Mouse (Mus musculus): ENCODE data around the gene Gad1. TPM values are rescaled to one million over a fixed set of nuclear protein-coding genes. Genes with fewer than 3 reads are reported as not detected.
A peak's percentile ranks its signal among the peaks of the same experiment; 100 is the strongest.

Gene Gad1
- polyA plus RNA-seq, 1 experiment from 2014 or later = 16.7 TPM

GRCm38 (mm10) chr2:70620225-70620624 is 67.4 kb downstream of the Gad1 start:
- no peak for ATAC-seq
- H3K27me3 ChIP-seq = no peaks in the 10 kb centered on the region
- TF ChIP-seq CTCF (IDR thresholded peaks at IDR 0.05) = peak; percentile 86
- DNase-seq (ENCODE audit: low read depth, low spot score) = no peak
- in situ Hi-C loops (cut with MboI; ENCODE audit: low pct_unique_long_range_greater_than_20kb) = loop anchor here (5.0 kb wide), 1 partner anchor 58 kb away; no protein-coding TSS in a partner anchor
- ChIA-PET POLR2A (interaction anchor here (1.0 to 1.1 kb wide), 2 partner anchors 43 to 215 kb away, joined by 3 read pairs; no protein-coding TSS in a partner anchor), CTCF (interaction anchor here (1.1 to 2.3 kb wide), 7 partner anchors 11 to 361 kb away, joined by 3 to 9 read pairs (median 5); no protein-coding TSS in a partner anchor)

GRCm38 (mm10) chr2:70622244-70622643 is 69.4 kb downstream of the Gad1 start:
- ATAC-seq (no peak), DNase-seq (ENCODE audit: low read depth, low spot score) (no peak)
- H3K27me3 ChIP-seq = no peaks in the 10 kb centered on the region
- TF ChIP-seq CTCF (IDR thresholded peaks at IDR 0.05) = no peak
- POLR2A ChIA-PET = no interaction called here
- in situ Hi-C loops (cut with MboI; ENCODE audit: low pct_unique_long_range_greater_than_20kb) = loop anchor here (5.0 kb wide), 1 partner anchor 60 kb away; no protein-coding TSS in a partner anchor
- CTCF ChIA-PET = no interaction called here

DNA sequence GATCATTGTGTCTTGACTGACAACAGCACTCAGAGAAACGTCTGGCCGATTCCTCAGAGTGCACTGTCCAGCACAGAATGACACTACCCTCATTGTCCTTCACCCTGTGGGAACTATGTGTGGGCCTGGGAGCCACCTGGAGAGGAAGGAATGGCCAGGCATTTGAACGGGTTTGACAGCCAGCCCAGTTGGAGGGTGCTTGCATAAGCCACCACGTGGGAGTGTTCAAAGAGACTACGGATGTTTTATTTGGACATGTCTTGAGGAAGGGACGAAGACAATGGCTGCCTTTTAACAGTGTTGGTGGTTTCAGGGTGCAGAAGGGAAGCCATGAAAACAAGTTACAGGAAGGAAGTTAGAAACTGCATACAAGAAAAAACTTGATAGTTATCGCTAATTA is 72.9 kb downstream of the Gad1 start:
- DNase-seq (ENCODE audit: low read depth, low spot score) (no peak), ATAC-seq (no peak)
- no peaks in the 10 kb centered on the region for H3K27me3 ChIP-seq
- ChIA-PET POLR2A (no interaction called here), CTCF (interaction anchor here (1.7 kb wide), 1 partner anchor 35 kb away, joined by 5 read pairs; the partner anchor contains the start of genes Gm26558 and Gorasp2)
- no peak for TF ChIP-seq CTCF (IDR thresholded peaks at IDR 0.05)
- in situ Hi-C loops (cut with MboI; ENCODE audit: low pct_unique_long_range_greater_than_20kb) = no loop called here

DNA sequence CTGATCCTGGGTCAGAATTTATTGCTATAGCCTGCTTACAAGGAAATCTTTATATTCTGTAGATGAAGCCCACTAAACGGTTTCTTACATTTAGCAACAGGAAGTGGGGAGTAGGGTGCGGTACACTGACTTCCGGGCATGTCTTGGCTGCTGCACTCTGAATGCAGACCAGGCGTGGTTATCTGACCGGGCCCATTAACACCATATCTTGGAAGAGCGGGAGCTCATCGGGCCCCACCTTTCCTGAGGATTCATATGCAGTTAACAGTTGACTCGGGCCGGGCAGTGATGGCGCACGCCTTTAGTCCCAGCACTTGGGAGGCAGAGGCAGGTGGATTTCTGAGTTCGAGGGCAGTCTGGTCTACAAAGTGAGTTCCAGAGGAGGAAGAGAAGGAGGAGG is 75.5 kb downstream of the Gad1 start:
- no peak for TF ChIP-seq CTCF (IDR thresholded peaks at IDR 0.05)
- in situ Hi-C loops (cut with MboI; ENCODE audit: low pct_unique_long_range_greater_than_20kb) = no loop called here
- ATAC-seq (no peak), DNase-seq (ENCODE audit: low read depth, low spot score) (no peak)
- ChIA-PET CTCF (interaction anchor here (0.6 kb wide), 1 partner anchor 402 kb away, joined by 3 read pairs; no protein-coding TSS in a partner anchor), POLR2A (no interaction called here)
- no peaks in the 10 kb centered on the region for H3K27me3 ChIP-seq

DNA sequence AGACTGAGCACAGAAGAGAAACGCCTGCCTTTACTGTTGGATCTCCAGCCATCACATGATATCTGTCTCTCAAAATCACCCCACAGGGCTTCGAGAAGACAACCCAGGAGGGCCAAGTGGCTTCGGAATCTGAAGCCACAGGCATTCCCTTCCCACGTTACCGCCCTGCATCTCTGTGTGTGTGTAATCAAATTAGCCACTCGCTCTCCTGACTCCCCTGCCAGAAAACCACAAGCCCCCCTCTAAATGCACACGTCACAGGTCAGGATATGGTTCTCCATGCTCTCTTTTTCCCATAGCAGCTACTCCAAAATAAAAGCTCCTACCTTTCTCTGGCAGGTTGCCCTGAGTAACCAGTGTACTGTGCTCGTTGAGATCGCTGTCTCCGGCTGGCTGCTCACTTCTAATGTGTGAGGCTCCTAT is 76.5 kb downstream of the Gad1 start:
- ChIA-PET POLR2A (no interaction called here), CTCF (interaction anchor here (1.4 kb wide), 1 partner anchor 15 kb away, joined by 6 read pairs; no protein-coding TSS in a partner anchor)
- no peaks in the 10 kb centered on the region for H3K27me3 ChIP-seq
- in situ Hi-C loops (cut with MboI; ENCODE audit: low pct_unique_long_range_greater_than_20kb) = no loop called here
- peak; percentile 81 for ATAC-seq
- DNase-seq (ENCODE audit: low read depth, low spot score) = peak; percentile 84
- TF ChIP-seq CTCF (IDR thresholded peaks at IDR 0.05) = no peak

GRCm38 (mm10) chr2:70629921-70630320 is 77.0 kb downstream of the Gad1 start:
- ChIA-PET CTCF (interaction anchor here (0.8 to 1.4 kb wide), 2 partner anchors 14 to 31 kb away, joined by 4 to 6 read pairs; partner anchors contain the start of gene Gorasp2), POLR2A (no interaction called here)
- DNase-seq (ENCODE audit: low read depth, low spot score) (no peak), ATAC-seq (no peak)
- H3K27me3 ChIP-seq = no peaks in the 10 kb centered on the region
- in situ Hi-C loops (cut with MboI; ENCODE audit: low pct_unique_long_range_greater_than_20kb) = no loop called here
- no peak for TF ChIP-seq CTCF (IDR thresholded peaks at IDR 0.05)

- in situ Hi-C loops (cut with MboI; ENCODE audit: low pct_unique_long_range_greater_than_20kb) = no loop called here
- no peak for TF ChIP-seq CTCF (IDR thresholded peaks at IDR 0.05)
- H3K27me3 ChIP-seq = no peaks in the 10 kb centered on the region
- ATAC-seq (no peak), DNase-seq (ENCODE audit: low read depth, low spot score) (no peak)
- CTCF ChIA-PET = interaction anchor here (0.8 kb wide), 1 partner anchor 30 kb away, joined by 3 read pairs; no protein-coding TSS in a partner anchor
- POLR2A ChIA-PET = no interaction called here
Measured at GRCm38 (mm10) chr2:70631321-70631720, 78.4 kb downstream of the Gad1 start.

DNA sequence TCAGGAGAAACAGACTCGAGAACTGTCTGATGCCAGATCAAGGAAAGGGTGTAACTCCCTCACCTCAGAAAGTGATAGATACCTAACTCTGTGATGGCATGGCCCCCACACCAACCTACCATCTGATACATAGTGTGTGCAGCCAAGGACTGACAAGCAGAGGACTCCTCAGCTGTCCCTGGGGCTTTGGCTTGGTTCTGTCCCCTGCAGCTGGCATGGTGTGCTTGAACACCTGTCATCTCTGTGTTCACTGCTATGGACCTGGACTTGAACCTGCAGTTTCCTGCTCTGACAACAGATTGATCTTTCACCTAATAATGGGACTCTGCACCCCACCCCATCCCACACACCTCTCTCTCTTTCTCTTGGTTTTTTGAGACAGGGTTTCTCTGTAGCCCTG is 79.5 kb downstream of the Gad1 start:
- POLR2A ChIA-PET = interaction anchor here (1.1 kb wide), 1 partner anchor 441 kb away, joined by 3 read pairs; no protein-coding TSS in a partner anchor
- DNase-seq (ENCODE audit: low read depth, low spot score) (no peak), ATAC-seq (no peak)
- no peaks in the 10 kb centered on the region for H3K27me3 ChIP-seq
- no peak for TF ChIP-seq CTCF (IDR thresholded peaks at IDR 0.05)
- in situ Hi-C loops (cut with MboI; ENCODE audit: low pct_unique_long_range_greater_than_20kb) = no loop called here
- CTCF ChIA-PET = interaction anchor here (1.1 kb wide), 1 partner anchor 28 kb away, joined by 3 read pairs; no protein-coding TSS in a partner anchor

GRCm38 (mm10) chr2:70634028-70634690 is 81.3 kb downstream of the Gad1 start:
- ATAC-seq (no peak), DNase-seq (ENCODE audit: low read depth, low spot score) (no peak)
- ChIA-PET POLR2A (interaction anchor here (0.6 kb wide), 1 partner anchor 597 kb away, joined by 3 read pairs; no protein-coding TSS in a partner anchor), CTCF (interaction anchor here (0.7 to 1.4 kb wide), 2 partner anchors 9 to 27 kb away, joined by 3 to 4 read pairs; partner anchors contain the start of gene Gorasp2)
- in situ Hi-C loops (cut with MboI; ENCODE audit: low pct_unique_long_range_greater_than_20kb) = no loop called here
- no peaks in the 10 kb centered on the region for H3K27me3 ChIP-seq
- TF ChIP-seq CTCF (IDR thresholded peaks at IDR 0.05) = no peak

DNA sequence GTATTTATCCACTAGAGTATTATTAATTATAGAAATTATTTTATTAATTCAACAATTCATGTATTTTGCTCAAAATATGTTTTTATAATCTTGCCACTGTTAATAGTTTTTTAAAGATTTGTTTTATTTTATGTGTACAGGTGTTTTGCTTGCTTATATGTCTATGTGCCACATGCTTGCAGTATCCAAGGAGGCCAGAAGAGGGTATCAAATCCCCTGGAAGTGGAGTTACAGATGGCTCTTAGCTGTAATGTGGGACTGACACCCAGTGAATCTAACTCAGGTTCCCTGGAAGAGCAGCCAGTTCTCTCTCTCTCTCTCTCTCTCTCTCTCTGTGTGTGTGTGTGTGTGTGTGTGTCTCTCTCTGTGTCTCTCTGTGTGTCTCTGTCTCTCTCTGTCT is 88.1 kb downstream of the Gad1 start:
- ChIA-PET POLR2A (no interaction called here), CTCF (interaction anchor here (2.8 kb wide), 1 partner anchor 20 kb away, joined by 9 read pairs; the partner anchor contains the start of gene Gorasp2)
- no peak for DNase-seq (ENCODE audit: low read depth, low spot score)
- in situ Hi-C loops (cut with MboI; ENCODE audit: low pct_unique_long_range_greater_than_20kb) = no loop called here
- ATAC-seq = no peak
- H3K27me3 ChIP-seq = no peaks in the 10 kb centered on the region
- TF ChIP-seq CTCF (IDR thresholded peaks at IDR 0.05) = peak; percentile 39

- ChIA-PET CTCF (interaction anchor here (0.8 to 2.2 kb wide), 4 partner anchors 9 to 25 kb away, joined by 3 to 6 read pairs (median 4); no protein-coding TSS in a partner anchor), POLR2A (no interaction called here)
- in situ Hi-C loops (cut with MboI; ENCODE audit: low pct_unique_long_range_greater_than_20kb) = no loop called here
- ATAC-seq = no peak
- no peaks in the 10 kb centered on the region for H3K27me3 ChIP-seq
- TF ChIP-seq CTCF (IDR thresholded peaks at IDR 0.05) = no peak
- DNase-seq (ENCODE audit: low read depth, low spot score) = no peak
Measured at GRCm38 (mm10) chr2:70642971-70643565, 90.2 kb downstream of the Gad1 start.
